Mouse (Mus musculus): ENCODE data around the gene Creld2. TPM values are rescaled to one million over a fixed set of nuclear protein-coding genes. Genes with fewer than 3 reads are reported as not detected.
"Not testable (repeated sequence)": the region's sequence is repeated elsewhere in the genome, so short reads cannot be mapped to it uniquely, and the experiment has no call there.

Gene Creld2
- 63.2 and 66.0 TPM in 2 replicates for polyA plus RNA-seq (2015; fragmentation: Nextera tagmentation; extraction: Ambion mirVana)

DNA sequence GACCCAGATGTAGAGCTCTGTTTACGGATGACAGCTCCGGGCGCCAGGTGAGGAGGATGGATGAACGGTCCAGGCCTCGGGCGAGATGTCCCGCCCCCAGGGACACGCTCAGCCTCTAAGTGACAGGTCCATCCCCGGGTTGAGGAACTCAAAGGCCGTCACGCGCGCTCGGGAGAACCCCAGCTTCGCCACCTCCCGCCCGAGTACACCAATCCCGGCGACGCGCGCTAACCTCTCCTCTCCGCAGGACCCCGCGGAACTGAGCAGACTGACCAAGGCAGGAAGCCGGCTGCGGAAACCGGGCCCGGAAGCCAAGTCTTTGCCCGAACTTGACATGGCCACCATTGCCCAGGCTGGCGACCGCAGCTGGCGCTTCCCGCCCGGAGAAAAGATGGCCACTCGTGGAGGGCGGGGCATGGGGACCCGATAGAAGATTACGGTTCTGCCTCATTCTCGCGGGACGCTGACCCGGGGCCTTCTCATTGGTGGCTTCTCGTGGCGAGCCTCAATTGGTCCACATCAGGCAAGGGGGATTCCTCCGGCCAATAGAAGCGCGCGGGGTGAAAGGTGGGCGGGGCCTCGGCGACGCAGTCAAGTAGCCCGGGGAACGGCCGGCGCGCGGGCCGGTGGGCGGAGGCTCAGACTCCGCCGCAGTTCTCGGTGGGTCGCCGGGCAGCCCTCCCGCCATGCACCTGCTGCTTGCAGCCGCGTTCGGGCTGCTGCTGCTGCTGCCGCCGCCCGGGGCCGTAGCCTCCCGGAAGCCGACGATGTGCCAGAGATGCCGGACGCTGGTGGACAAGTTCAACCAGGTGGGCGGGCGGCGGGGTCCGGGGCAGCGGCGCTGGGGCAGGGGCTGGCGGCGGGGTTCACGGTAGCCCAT is at the start of gene Creld2, which contains the start of gene Alg12:
Creld2 (plus strand) TSS at position 621 of the 880 bp plus-strand sequence.
Alg12 (minus strand) TSS at position 293 of the 880 bp plus-strand sequence.
- ATAC-seq (ENCODE audit: low FRiP score, low read depth), result peak; percentile 99
- H3K27ac ChIP-seq (replicated peaks), result peak within 1 kb of the TSS; percentile 88
- H3K36me3 ChIP-seq, result peaks cover 29% of the 10 kb centered on the region

DNA sequence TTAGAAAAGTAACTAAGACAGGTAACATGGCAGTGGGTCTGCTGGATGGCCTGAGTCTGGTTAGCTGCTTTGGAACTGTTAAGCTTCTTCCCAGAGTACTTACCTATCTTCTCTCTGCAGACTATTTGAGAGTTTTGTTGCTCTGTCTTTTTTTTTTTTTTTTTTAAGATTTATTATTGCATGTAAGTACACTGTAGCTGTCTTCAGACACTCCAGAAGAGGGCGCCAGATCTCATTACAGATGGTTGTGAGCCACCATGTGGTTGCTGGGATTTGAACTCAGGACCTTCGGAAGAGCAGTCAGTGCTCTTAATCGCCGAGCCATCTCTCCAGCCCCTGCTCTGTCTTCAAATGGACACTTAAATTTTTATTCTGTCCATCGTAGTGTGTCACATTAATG is 44.8 kb upstream of the Creld2 start:
- H3K36me3 ChIP-seq, result peaks cover 24% of the 10 kb centered on the region
- H3K27ac ChIP-seq (replicated peaks); H3K27me3 ChIP-seq; H3K9ac ChIP-seq; H3K4me1 ChIP-seq (replicated peaks); H3K4me3 ChIP-seq; H3K4me2 ChIP-seq; ATAC-seq (ENCODE audit: low FRiP score, low read depth); H3K9me3 ChIP-seq: not testable (repeated sequence)
- WGBS, result 95% methylated on average over 5 of the region's 5 CpGs

More for the DNA sequence above, at the start of gene Creld2, which contains the start of gene Alg12:
- under 1% methylated on average over 88 of the region's 88 CpGs for WGBS
- Histone ChIP-seq H3K9me3 (no peaks in the 10 kb centered on the region), H3K4me2 (peak within 1 kb of the TSS; percentile 74), H3K27me3 (no peaks in the 10 kb centered on the region), H3K9ac (peak within 1 kb of the TSS; percentile 89), H3K4me1 (replicated peaks) (peaks cover 27% of the 10 kb centered on the region), H3K4me3 (peak within 1 kb of the TSS; percentile 89)

DNA sequence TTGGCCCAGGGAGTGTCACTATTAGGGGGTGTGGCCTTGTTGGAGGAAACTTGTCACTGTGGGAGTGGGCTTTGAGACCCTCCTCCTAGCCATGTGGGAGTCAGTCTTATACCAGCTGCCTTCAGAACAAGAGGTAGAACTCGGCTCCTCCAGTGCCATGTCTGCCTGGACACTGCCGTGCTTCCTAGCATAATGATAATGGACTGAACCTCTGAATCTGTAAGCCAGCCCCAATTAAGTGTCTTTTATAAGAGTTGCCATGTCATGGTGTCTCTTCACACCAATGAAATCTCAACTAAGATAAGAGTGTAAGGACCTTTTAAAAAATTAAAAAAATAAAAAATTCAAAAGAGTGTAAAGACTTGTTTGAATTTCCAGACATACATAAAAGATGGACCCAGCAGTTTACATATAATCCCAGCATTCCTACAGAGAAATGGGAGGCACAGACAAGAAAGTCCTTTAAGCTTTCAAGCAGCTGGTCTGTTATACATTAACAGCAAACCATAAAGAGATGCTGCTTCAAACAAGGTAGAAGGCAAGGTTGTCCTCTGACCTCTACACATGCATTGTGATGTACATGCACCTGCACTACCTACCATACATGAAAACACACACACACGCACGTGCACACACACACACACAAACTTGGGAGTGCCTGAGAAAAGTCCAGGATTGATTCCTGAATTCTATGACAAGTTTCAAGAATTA is 27.2 kb upstream of the Creld2 start:
- no peaks in the 10 kb centered on the region for H3K9me3 ChIP-seq
- no peaks in the 10 kb centered on the region for H3K27me3 ChIP-seq
- H3K4me3 ChIP-seq, result no peak overlapping the region
- ATAC-seq (ENCODE audit: low FRiP score, low read depth), result no peak
- H3K36me3 ChIP-seq, result peaks cover 2% of the 10 kb centered on the region; the same call in 1 of the 2 replicates
- H3K4me1 ChIP-seq (replicated peaks), result no peaks in the 10 kb centered on the region
- no peak overlapping the region for H3K27ac ChIP-seq (replicated peaks)
- 87% methylated on average over 4 of the region's 4 CpGs for WGBS
- no peak overlapping the region for H3K4me2 ChIP-seq
- no peak overlapping the region for H3K9ac ChIP-seq

DNA sequence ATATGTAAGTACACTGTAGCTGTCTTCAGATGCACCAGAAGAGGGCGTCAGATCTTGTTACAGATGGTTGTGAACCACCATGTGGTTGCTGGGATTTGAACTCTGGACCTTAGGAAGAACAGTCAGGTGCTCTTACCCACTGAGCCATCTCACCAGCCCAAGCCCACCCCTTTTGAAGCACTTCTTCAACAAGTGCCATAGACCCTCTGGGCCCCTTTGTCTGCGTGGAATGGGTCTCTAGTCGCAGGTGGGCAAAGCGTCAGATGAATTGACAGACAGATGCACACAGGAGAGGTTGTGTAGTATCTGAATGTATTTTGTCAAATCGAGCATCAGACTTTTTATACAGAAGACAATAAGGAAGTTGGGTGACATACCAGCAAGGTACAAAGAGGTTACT is 24.7 kb upstream of the Creld2 start:
- H3K36me3 ChIP-seq; ATAC-seq (ENCODE audit: low FRiP score, low read depth); H3K9me3 ChIP-seq; H3K4me2 ChIP-seq; H3K27me3 ChIP-seq; H3K9ac ChIP-seq; H3K4me1 ChIP-seq (replicated peaks); H3K4me3 ChIP-seq; H3K27ac ChIP-seq (replicated peaks): not testable (repeated sequence)
- 91% methylated on average over 5 of the region's 5 CpGs for WGBS

DNA sequence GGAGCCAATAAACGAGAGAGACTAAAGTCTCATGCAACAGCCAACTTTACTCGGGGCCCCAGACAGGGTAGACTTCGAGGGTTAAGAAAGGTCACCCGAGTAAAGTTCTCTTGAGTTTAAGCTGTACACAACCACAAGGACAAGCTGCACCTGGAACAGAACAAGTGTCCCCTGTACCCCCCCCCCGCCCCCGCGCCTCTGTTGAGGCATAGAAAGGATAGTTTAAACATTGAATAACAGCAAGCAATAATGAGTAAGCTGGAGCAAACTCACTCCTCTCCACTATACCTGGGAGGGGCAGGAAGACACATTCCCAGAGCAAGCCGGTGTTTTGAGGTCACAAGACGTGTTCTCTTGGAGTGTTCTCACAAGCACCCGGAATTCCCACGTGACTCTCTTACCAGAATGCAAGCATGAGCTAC is 19.5 kb upstream of the Creld2 start:
- peaks cover 2% of the 10 kb centered on the region; the same call in 1 of the 2 replicates for H3K36me3 ChIP-seq
- no peak overlapping the region for H3K4me2 ChIP-seq
- H3K9ac ChIP-seq, result no peak overlapping the region
- H3K9me3 ChIP-seq, result no peaks in the 10 kb centered on the region
- H3K4me1 ChIP-seq (replicated peaks), result no peaks in the 10 kb centered on the region
- WGBS, result 91% methylated on average over 11 of the region's 11 CpGs
- no peak for ATAC-seq (ENCODE audit: low FRiP score, low read depth)
- no peaks in the 10 kb centered on the region for H3K27me3 ChIP-seq
- no peak overlapping the region for H3K4me3 ChIP-seq
- H3K27ac ChIP-seq (replicated peaks), result no peak overlapping the region

DNA sequence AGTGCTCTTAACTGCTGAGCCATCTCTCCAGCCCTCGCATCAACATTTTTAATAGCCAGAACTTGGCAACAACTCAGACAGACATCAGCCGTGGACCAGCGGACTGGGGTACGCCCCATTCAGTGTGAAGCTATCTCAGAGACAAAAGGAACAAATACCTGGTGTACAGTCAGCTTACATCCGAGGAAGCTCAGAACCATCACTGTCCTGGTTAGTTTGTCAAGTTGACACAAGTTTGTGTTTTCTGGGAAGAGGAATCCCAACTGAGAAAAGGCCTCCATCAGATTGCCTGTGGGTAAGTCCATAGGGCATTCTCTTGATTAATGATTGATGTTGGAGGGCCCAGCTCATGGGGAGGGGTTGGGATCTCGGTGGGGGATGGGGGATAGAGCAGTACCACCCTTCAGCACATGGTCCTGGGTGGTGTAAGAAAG is 18.5 kb upstream of the Creld2 start:
- Histone ChIP-seq H3K4me2 (no peak overlapping the region), H3K9me3 (no peaks in the 10 kb centered on the region), H3K4me1 (replicated peaks) (no peaks in the 10 kb centered on the region), H3K4me3 (no peak overlapping the region), H3K27ac (replicated peaks) (no peak overlapping the region), H3K36me3 (peaks cover 10% of the 10 kb centered on the region), H3K27me3 (no peaks in the 10 kb centered on the region), H3K9ac (no peak overlapping the region)
- 79% methylated on average over 6 of the region's 6 CpGs for WGBS
- no peak for ATAC-seq (ENCODE audit: low FRiP score, low read depth)

DNA sequence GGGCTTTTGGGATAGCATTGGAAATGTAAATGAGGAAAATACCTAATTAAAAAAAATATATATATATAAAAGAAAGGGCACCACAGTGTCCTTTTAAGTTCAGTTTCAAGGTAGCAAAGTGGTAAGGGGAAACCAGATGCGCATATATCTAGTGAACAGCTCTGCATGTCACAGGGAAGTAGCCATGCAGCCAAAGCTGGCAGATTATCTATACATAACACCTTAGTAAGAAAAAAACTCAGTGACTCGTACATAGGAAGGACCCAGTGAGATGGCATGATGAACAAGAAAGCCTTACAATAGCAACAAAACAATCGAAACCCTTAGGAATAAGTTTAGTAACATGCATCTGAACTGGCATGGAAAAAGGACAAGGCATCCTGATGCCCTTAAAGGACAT is 17.5 kb upstream of the Creld2 start:
- no peaks in the 10 kb centered on the region for H3K27me3 ChIP-seq
- WGBS, result 88% methylated on average over 3 of the region's 3 CpGs
- no peak overlapping the region for H3K9ac ChIP-seq
- H3K36me3 ChIP-seq, result peaks cover 17% of the 10 kb centered on the region
- no peak overlapping the region for H3K4me2 ChIP-seq
- no peak overlapping the region for H3K27ac ChIP-seq (replicated peaks)
- H3K4me1 ChIP-seq (replicated peaks), result no peaks in the 10 kb centered on the region
- no peaks in the 10 kb centered on the region for H3K9me3 ChIP-seq
- no peak for ATAC-seq (ENCODE audit: low FRiP score, low read depth)
- H3K4me3 ChIP-seq, result no peak overlapping the region

DNA sequence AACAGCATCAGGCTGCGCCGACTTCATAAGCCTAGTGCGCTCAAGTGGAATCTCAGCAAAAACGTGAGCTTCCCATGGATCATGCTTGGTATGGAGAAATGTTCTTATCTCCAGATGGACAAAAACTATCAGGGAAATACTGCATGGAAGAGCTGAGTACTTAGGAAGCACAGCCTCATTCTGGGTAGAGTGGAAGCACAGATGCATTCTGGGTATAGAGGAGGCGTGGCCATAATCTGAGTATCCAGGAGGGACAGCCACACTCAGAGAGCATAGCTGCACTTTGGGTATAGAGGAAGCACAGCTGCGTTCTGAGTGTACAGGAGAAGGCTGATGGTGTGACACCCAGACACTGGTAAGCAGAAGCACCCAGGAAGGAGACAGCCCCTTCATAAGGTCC is 17.1 kb upstream of the Creld2 start:
- Histone ChIP-seq H3K36me3 (peaks cover 17% of the 10 kb centered on the region), H3K4me2 (no peak overlapping the region), H3K4me1 (replicated peaks) (no peaks in the 10 kb centered on the region), H3K4me3 (no peak overlapping the region), H3K9ac (no peak overlapping the region), H3K9me3 (no peaks in the 10 kb centered on the region), H3K27me3 (no peaks in the 10 kb centered on the region), H3K27ac (replicated peaks) (no peak overlapping the region)
- WGBS, result 87% methylated on average over 6 of the region's 6 CpGs
- ATAC-seq (ENCODE audit: low FRiP score, low read depth), result no peak

DNA sequence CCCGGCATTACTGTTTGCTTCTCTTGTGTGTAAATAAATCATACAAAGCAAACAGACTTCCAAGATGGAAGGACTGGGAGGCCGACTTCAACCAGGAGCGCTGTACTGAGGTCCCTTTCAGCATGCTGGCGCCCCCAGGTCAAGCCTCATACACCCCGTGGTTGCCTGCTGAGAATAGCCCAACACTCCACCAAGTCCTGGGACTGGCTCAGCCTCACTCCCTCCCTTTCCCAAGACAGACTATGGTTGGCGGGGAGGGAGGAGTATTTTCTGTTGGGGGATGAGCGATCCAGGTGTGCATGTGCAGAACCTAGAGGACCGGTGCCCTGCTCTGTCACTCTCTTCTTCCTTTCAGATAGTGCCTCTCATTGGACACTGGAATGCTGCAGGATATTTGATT is 11.3 kb upstream of the Creld2 start:
- no peak overlapping the region for H3K4me2 ChIP-seq
- 90% methylated on average over 8 of the region's 8 CpGs for WGBS
- peaks cover 30% of the 10 kb centered on the region for H3K36me3 ChIP-seq

DNA sequence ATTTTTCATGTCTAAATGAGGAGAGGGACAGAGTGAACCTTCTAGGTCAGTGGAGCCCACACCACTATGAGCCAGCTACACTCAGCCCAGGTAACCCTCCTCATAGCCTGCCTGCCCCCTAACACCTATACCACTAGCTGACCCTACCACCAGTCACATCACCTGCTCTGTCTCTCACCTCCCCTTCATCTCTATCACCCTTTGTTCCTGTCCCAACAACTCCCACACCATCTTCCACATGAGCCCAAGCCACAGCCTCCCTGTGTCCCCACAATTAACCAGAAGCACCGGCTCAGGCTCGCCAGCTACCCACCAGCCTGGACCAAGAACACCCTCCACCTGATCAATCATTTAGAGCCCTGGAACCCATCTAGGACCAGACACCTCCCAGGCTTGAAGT is 9.1 kb upstream of the Creld2 start:
- H3K4me2 ChIP-seq, result no peak overlapping the region
- no peak overlapping the region for H3K27ac ChIP-seq (replicated peaks)
- H3K4me3 ChIP-seq, result no peak overlapping the region
- H3K9ac ChIP-seq, result no peak overlapping the region
- WGBS, result 96% methylated on average over 2 of the region's 2 CpGs
- H3K9me3 ChIP-seq, result no peaks in the 10 kb centered on the region
- ATAC-seq (ENCODE audit: low FRiP score, low read depth), result no peak
- no peaks in the 10 kb centered on the region for H3K4me1 ChIP-seq (replicated peaks)
- H3K36me3 ChIP-seq, result peaks cover 31% of the 10 kb centered on the region
- no peaks in the 10 kb centered on the region for H3K27me3 ChIP-seq

More for the DNA sequence above, 11.3 kb upstream of the Creld2 start:
- H3K4me3 ChIP-seq, result no peak overlapping the region
- no peaks in the 10 kb centered on the region for H3K4me1 ChIP-seq (replicated peaks)
- H3K27me3 ChIP-seq, result no peaks in the 10 kb centered on the region
- no peaks in the 10 kb centered on the region for H3K9me3 ChIP-seq
- ATAC-seq (ENCODE audit: low FRiP score, low read depth), result no peak
- H3K9ac ChIP-seq, result no peak overlapping the region
- no peak overlapping the region for H3K27ac ChIP-seq (replicated peaks)

DNA sequence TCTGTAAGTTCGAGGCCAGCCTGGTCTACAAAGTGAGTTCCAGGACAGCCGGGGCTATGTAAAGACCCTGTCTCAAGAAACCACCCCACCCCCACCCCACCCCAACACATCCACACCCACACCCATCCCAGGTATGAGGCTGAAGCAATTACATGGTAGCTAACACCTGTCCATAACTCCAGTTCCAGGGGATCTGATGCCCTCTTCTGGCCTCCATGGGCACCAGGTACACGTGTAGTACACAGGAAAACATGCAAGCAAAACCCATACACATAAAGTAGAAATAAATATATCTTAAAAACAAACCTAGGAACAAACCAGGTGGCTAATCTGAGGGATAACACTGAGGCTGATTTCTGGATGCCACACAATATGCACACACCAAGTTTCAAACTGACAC is 6.2 kb upstream of the Creld2 start:
- Histone ChIP-seq H3K4me2 (no peak overlapping the region), H3K4me3 (no peak overlapping the region), H3K9ac (no peak overlapping the region), H3K9me3 (no peaks in the 10 kb centered on the region), H3K4me1 (replicated peaks) (peaks cover 3% of the 10 kb centered on the region), H3K27me3 (no peaks in the 10 kb centered on the region), H3K36me3 (peaks cover 19% of the 10 kb centered on the region; the same call in 1 of the 2 replicates), H3K27ac (replicated peaks) (no peak overlapping the region)
- ATAC-seq (ENCODE audit: low FRiP score, low read depth), result no peak
- 95% methylated on average over 3 of the region's 3 CpGs for WGBS

DNA sequence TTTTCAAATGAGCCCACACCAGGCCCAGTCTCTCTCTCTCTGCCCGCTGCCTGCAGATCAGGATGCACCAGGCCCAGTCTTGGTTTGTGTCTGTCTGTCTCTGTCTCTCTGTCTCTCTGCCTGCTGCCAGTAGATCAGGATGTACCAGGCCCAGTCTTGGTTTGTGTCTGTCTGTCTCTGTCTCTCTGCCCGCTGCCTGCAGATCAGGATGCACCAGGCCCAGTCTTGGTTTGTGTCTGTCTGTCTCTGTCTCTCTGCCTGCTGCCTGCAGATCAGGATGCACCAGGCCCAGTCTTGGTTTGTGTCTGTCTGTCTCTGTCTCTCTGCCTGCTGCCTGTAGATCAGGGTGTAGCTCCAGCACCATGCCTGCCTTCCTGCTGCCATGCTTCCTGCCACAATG is 5.6 kb upstream of the Creld2 start:
- H3K4me3 ChIP-seq; H3K4me2 ChIP-seq; H3K4me1 ChIP-seq (replicated peaks); H3K27me3 ChIP-seq; H3K27ac ChIP-seq (replicated peaks); H3K9ac ChIP-seq; H3K9me3 ChIP-seq; ATAC-seq (ENCODE audit: low FRiP score, low read depth): not testable (repeated sequence)
- peaks cover 19% of the 10 kb centered on the region; the same call in 1 of the 2 replicates for H3K36me3 ChIP-seq
- WGBS, result 100% methylated on average over 2 of the region's 2 CpGs

Data from hindbrain, embryonic 15.5 days (tissue).